Mouse (Mus musculus): ENCODE measurements around the gene Gpr22. TPM values are rescaled to one million over a fixed set of nuclear protein-coding genes. Genes with fewer than 3 reads are reported as not detected.

Gpr22 gene
- polyA plus RNA-seq, 1 experiment: 38.5 TPM

GRCm38 (mm10) chr12:31725511-31726275 lies 11.9 kb upstream of the Gpr22 start:
- WGBS: 82% methylated on average over 12 of the region's 12 CpGs
- H3K27me3 ChIP-seq (ENCODE audit: control insufficient read depth, insufficient read depth, low read length): no peaks in the 10 kb centered on the region
- DNase-seq: no peak
- no peak overlapping the region for H3K4me3 ChIP-seq (replicated peaks; ENCODE audit: insufficient read depth, low read depth, low read length)
- no peak overlapping the region for H3K27ac ChIP-seq (ENCODE audit: insufficient read depth, low read length)
- peaks cover 5% of the 10 kb centered on the region for H3K4me1 ChIP-seq (ENCODE audit: control insufficient read depth, insufficient read depth, low read length)
- TF ChIP-seq POLR2A (IDR thresholded peaks at IDR 0.05; ENCODE audit: borderline replicate concordance, insufficient read depth, low read length): no peak
- TF ChIP-seq CTCF (IDR thresholded peaks at IDR 0.05; ENCODE audit: borderline replicate concordance, insufficient read depth, low read depth, low read length): no peak

GRCm38 (mm10) chr12:31724576-31724975 lies 10.8 kb upstream of the Gpr22 start:
- WGBS: 92% methylated on average over 3 of the region's 3 CpGs
- no peak overlapping the region for H3K27ac ChIP-seq (ENCODE audit: insufficient read depth, low read length)
- DNase-seq: no peak
- peaks cover 10% of the 10 kb centered on the region for H3K4me1 ChIP-seq (ENCODE audit: control insufficient read depth, insufficient read depth, low read length)
- no peaks in the 10 kb centered on the region for H3K27me3 ChIP-seq (ENCODE audit: control insufficient read depth, insufficient read depth, low read length)
- no peak for TF ChIP-seq CTCF (IDR thresholded peaks at IDR 0.05; ENCODE audit: borderline replicate concordance, insufficient read depth, low read depth, low read length)
- TF ChIP-seq POLR2A (IDR thresholded peaks at IDR 0.05; ENCODE audit: borderline replicate concordance, insufficient read depth, low read length): no peak
- H3K4me3 ChIP-seq (replicated peaks; ENCODE audit: insufficient read depth, low read depth, low read length): no peak overlapping the region

DNA sequence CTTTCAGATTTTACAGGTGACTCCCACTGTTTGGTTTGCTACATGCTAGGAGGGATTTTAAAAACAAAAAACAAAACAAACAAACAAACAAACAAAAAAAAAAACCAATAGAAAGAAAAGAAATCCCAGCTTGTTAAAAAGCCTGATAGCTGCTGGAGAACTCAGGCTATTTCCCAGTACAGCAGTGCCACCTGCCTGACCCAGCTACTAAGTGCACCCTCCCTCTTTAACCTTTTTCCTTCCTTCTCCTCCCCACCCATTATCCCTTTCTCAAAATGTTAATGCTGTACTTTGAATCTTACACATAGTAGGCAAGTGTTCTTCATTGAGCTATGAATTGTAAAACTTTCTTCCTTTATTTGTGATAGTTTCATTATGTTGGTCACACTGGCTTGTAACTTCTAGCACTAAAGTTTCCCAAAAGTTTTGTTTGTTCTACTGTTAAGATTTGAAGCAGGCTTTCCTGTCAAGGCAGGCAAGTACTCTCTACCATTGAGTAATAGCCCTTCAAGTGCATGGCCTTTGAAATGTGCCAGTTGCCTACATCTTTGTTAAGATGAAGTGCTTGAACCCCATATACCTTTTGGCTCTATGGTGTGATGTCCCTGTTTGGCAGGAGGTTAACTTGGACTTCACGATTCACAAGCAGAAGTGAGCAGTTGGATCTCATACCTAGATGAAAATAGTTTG lies 6.0 kb upstream of the Gpr22 start:
- Histone ChIP-seq H3K4me1 (ENCODE audit: control insufficient read depth, insufficient read depth, low read length) (peaks cover 10% of the 10 kb centered on the region), H3K4me3 (replicated peaks; ENCODE audit: insufficient read depth, low read depth, low read length) (no peak overlapping the region), H3K27me3 (ENCODE audit: control insufficient read depth, insufficient read depth, low read length) (no peaks in the 10 kb centered on the region), H3K27ac (ENCODE audit: insufficient read depth, low read length) (no peak overlapping the region)
- DNase-seq: no peak
- 22% methylated on average over 1 of the region's 1 CpGs for WGBS
- TF ChIP-seq CTCF (IDR thresholded peaks at IDR 0.05; ENCODE audit: borderline replicate concordance, insufficient read depth, low read depth, low read length) (peak; percentile 68), POLR2A (IDR thresholded peaks at IDR 0.05; ENCODE audit: borderline replicate concordance, insufficient read depth, low read length) (no peak)

DNA sequence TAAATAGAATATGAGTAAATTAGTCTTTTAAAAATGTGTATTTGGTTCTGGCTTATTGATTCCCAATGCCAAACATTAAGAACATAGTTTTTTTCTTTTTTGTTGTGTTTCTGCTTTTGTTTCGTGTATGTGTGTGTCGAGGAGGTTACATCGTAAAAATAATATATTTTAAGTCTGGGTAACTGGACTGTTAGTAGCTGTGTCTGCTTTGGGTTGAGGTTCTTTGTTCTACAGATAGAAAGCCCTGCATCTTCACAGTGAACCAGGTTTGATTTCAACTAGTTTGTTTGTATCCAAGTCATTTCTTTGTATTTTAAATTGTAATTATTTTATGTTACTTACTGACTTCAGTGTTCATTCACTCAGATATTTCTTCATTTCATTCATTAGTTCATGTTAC lies 323 bp upstream of the Gpr22 start:
- Histone ChIP-seq H3K4me1 (ENCODE audit: control insufficient read depth, insufficient read depth, low read length) (peaks cover 2% of the 10 kb centered on the region; the same call in 1 of the 2 replicates), H3K27ac (ENCODE audit: insufficient read depth, low read length) (no peak overlapping the region), H3K4me3 (replicated peaks; ENCODE audit: insufficient read depth, low read depth, low read length) (peak overlapping the region; percentile 47), H3K27me3 (ENCODE audit: control insufficient read depth, insufficient read depth, low read length) (no peaks in the 10 kb centered on the region)
- TF ChIP-seq POLR2A (IDR thresholded peaks at IDR 0.05; ENCODE audit: borderline replicate concordance, insufficient read depth, low read length): no peak
- TF ChIP-seq CTCF (IDR thresholded peaks at IDR 0.05; ENCODE audit: borderline replicate concordance, insufficient read depth, low read depth, low read length): no peak
- WGBS: 63% methylated on average over 3 of the region's 3 CpGs
- no peak for DNase-seq

DNA sequence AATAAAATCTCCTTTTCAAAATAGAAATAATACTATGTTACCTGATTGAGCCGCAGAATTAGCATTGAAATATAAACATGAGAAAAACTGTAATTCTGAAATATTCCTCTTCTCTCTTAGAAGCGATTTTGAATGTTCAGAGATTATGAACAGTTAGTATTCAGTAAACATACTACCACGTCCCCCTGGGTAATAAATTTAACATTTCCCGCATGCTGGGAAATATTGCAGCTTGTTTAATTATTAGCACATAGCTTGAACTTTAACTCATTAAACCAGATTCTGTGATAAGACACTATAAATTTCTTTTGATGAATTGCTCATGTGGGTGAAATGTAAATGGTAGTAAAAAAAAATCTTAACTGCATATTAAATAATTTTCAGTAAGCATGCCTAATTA lies 1.0 kb downstream of the Gpr22 start:
- Histone ChIP-seq H3K27me3 (ENCODE audit: control insufficient read depth, insufficient read depth, low read length) (no peaks in the 10 kb centered on the region), H3K27ac (ENCODE audit: insufficient read depth, low read length) (no peak overlapping the region), H3K4me3 (replicated peaks; ENCODE audit: insufficient read depth, low read depth, low read length) (peak overlapping the region; percentile 83), H3K4me1 (ENCODE audit: control insufficient read depth, insufficient read depth, low read length) (peaks cover 7% of the 10 kb centered on the region; the same call in 1 of the 2 replicates)
- no peak for TF ChIP-seq POLR2A (IDR thresholded peaks at IDR 0.05; ENCODE audit: borderline replicate concordance, insufficient read depth, low read length)
- no peak for TF ChIP-seq CTCF (IDR thresholded peaks at IDR 0.05; ENCODE audit: borderline replicate concordance, insufficient read depth, low read depth, low read length)
- 28% methylated on average over 4 of the region's 4 CpGs for WGBS
- no peak for DNase-seq

DNA sequence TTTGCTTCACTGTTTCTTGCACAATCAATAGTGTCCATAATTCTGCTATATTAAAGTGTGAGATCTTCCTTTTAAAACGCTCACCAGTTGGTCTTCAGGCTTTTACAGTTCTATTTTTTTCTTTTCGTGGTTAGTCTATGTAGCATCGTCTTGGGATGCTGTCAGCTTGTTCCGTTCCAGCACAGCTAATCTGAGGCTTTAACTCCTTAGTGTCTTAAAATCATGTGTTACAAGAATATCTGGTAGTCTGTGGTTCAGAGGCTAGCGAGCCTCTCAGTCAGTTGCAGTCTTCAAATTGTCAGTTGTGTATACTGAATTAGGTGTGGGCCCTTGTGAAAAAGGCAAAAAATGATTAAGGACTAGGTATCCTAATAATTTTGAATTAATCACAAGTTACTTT lies 1.5 kb downstream of the Gpr22 start:
- no peak for TF ChIP-seq CTCF (IDR thresholded peaks at IDR 0.05; ENCODE audit: borderline replicate concordance, insufficient read depth, low read depth, low read length)
- Histone ChIP-seq H3K4me1 (ENCODE audit: control insufficient read depth, insufficient read depth, low read length) (peaks cover 11% of the 10 kb centered on the region; the same call in 1 of the 2 replicates), H3K27ac (ENCODE audit: insufficient read depth, low read length) (peak overlapping the region; percentile 52; the same call in 1 of the 2 replicates), H3K27me3 (ENCODE audit: control insufficient read depth, insufficient read depth, low read length) (no peaks in the 10 kb centered on the region), H3K4me3 (replicated peaks; ENCODE audit: insufficient read depth, low read depth, low read length) (peak overlapping the region; percentile 83)
- peak; percentile 46 to 68 for DNase-seq
- 7% methylated on average over 5 of the region's 5 CpGs for WGBS

- peaks cover 11% of the 10 kb centered on the region; the same call in 1 of the 2 replicates for H3K4me1 ChIP-seq (ENCODE audit: control insufficient read depth, insufficient read depth, low read length)
- peak overlapping the region; percentile 57 for H3K4me3 ChIP-seq (replicated peaks; ENCODE audit: insufficient read depth, low read depth, low read length)
- H3K27ac ChIP-seq (ENCODE audit: insufficient read depth, low read length): no peak overlapping the region
- no peak for TF ChIP-seq CTCF (IDR thresholded peaks at IDR 0.05; ENCODE audit: borderline replicate concordance, insufficient read depth, low read depth, low read length)
- TF ChIP-seq POLR2A (IDR thresholded peaks at IDR 0.05; ENCODE audit: borderline replicate concordance, insufficient read depth, low read length): no peak
- 13% methylated on average over 6 of the region's 6 CpGs for WGBS
- no peaks in the 10 kb centered on the region for H3K27me3 ChIP-seq (ENCODE audit: control insufficient read depth, insufficient read depth, low read length)
- peak; percentile 21 to 34 for DNase-seq
Measured at GRCm38 (mm10) chr12:31709665-31710064, 4.1 kb downstream of the Gpr22 start.

GRCm38 (mm10) chr12:31707531-31707930 lies 6.2 kb downstream of the Gpr22 start:
- H3K4me1 ChIP-seq (ENCODE audit: control insufficient read depth, insufficient read depth, low read length): peaks cover 11% of the 10 kb centered on the region; the same call in 1 of the 2 replicates
- WGBS: 67% methylated on average over 1 of the region's 1 CpGs
- no peaks in the 10 kb centered on the region for H3K27me3 ChIP-seq (ENCODE audit: control insufficient read depth, insufficient read depth, low read length)
- no peak for DNase-seq
- no peak for TF ChIP-seq POLR2A (IDR thresholded peaks at IDR 0.05; ENCODE audit: borderline replicate concordance, insufficient read depth, low read length)
- TF ChIP-seq CTCF (IDR thresholded peaks at IDR 0.05; ENCODE audit: borderline replicate concordance, insufficient read depth, low read depth, low read length): no peak
- H3K4me3 ChIP-seq (replicated peaks; ENCODE audit: insufficient read depth, low read depth, low read length): no peak overlapping the region
- H3K27ac ChIP-seq (ENCODE audit: insufficient read depth, low read length): no peak overlapping the region

Data from cerebellum, adult 2 months (tissue).